Mouse (Mus musculus): ENCODE data around the gene Dtymk. TPM values are rescaled to one million over a fixed set of nuclear protein-coding genes. Genes with fewer than 3 reads are reported as not detected.
"Not testable (repeated sequence)": the region's sequence is repeated elsewhere in the genome, so short reads cannot be mapped to it uniquely, and the experiment has no call there.

The Dtymk gene
- 10 to 100 TPM; 45.2 to 50.9 (median 46.1) TPM for total RNA-seq (2022)

DNA sequence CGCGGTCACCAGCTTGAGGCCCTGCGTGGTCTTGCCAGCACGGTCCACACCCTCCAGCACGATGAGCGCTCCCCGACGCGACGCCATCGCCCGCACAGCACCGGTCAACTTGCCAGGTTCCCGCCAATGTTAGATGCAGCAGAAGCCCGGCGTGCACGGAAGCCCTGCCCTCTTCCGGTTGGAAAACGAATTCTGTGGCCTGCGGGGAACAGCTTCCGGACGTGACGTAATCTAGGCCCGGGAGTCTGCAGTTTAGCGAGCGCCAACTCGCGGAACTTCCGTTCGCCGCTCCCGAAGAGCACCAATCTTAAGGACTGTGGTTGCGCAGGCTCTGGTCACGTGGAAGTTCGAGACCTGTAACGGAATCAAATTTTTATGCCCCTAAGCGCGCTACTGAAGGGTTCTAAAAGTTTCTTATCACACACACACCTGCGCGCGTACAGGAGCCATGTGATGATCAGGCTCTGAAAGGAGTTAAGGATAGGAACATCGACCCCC lies at the start of gene Dtymk:
Dtymk (minus strand) TSS at position 194 of the 498 bp plus-strand sequence.
- peak; percentile 82 to 94 for DNase-seq (ENCODE audit: low spot score in 2 of 2)

DNA sequence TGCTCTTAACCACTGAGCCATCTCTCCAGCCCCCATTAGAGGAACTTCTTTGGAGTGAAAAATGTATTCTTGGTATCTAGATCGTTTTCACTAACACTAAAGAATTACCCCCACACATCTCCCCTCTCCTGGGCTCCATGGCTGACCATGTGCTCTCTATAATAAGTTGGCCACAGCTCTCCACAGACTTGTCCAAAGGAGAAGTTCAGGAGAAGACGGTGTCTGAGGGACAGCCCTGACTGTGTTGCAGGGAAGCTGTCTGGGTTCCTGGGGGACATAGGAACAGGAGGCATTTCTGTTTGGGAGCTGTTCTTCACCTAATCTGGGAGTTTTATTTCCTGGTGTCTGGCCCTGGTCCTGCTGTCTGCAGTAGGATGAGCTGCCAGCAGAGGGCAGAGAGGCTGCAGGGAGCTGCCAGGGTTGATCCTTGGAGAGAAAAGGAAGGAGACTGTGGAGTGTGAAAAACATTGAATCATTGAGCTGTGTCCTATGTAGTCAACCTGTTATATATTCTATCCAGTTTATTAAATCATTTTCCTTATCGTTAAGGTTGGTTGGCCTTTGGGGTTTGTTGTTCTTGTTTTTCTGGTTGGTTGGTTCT lies 44.1 kb upstream of the Dtymk start:
- not testable (repeated sequence) for DNase-seq (ENCODE audit: low spot score in 2 of 2)

DNA sequence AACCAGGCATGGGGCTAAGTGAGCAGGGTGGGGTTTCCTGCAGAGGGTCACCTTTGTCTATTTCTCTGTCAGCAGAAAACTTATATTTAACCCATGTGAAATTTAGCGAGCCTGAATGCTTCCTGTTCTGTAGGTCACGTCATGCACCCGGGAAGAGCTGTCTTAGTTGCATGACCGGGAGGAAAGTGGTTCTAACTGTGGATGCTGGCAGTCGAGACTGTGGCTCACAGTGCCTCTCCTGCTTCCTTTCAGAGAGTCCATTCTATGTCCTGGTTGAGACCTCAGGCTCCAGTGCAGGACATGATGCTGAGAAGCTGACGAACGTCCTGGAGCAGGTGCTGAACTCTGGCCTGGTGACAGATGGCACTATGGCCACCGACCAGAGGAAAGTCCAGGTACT lies 36.8 kb upstream of the Dtymk start:
- DNase-seq (ENCODE audit: low spot score in 2 of 2): not testable (repeated sequence)

DNA sequence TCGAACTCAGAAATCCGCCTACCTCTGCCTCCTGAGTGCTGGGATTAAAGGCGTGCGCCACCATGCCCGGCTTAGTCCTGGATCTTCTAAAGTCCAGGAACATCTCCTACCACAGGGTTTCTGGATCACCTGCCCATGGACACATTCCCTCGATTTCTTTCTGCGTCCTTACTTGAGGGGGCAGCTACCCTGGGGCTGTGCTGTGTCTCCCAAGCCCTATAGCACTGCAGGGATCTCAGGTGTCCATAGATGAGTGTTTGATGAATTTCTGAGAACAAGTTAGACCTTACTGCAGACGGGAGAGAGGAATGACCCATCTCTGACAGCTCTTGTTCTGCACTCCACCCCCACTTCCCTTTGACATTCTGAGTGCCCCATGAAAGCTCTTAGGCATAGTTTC lies 35.6 kb upstream of the Dtymk start:
- no peak for DNase-seq (ENCODE audit: low spot score in 2 of 2)

DNA sequence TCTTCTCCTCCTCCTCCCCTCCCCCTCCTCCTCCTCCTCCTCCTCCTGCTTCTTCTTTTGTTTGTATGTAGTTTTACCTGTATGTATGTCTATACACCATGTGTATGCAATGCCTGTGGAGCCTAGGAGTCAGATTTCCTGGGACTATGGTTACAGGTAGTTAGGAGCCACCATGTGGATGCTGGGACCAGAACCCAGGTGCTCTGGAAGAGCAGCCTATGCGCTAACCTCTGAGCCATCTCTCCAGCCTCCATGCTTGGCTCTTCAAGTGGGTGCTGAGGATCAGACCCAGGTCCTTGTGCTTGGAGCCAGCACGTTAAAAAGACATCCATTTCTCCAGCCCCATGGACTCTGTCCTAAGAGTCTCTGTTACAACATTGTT lies 34.8 kb upstream of the Dtymk start:
- DNase-seq (ENCODE audit: low spot score in 2 of 2): no peak

DNA sequence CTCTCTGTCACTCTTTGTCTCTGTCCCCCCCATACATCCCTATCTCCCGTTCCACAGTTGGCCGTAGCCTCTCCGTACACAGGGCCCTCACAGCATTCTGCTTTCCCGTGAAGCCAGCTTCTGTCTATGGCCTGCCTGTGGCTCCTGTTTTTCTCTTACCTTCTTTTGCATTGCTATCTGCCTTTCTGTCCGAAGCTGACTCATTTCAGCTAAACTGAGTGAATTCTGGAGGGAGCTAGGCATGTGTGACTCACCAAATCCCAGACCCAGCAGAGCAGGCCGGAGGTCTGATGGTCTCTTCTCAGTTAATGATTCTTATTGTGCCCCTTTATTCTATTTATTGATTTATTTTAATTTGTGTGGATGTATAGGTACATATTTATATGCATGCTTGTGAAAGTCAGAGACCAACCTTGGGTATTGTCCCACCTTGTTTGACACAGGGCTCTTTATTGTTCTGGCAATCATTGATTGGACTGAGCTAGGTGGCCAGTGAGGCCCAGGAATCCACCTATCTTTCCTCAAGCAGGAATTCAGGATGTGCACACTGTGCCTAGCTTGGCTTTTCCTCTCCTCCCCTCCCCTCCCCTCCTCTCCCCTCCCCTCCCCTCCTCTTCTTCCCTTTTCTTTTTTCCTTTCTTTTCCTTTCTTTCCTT lies 34.3 kb upstream of the Dtymk start:
- DNase-seq (ENCODE audit: low spot score in 2 of 2): no peak

DNA sequence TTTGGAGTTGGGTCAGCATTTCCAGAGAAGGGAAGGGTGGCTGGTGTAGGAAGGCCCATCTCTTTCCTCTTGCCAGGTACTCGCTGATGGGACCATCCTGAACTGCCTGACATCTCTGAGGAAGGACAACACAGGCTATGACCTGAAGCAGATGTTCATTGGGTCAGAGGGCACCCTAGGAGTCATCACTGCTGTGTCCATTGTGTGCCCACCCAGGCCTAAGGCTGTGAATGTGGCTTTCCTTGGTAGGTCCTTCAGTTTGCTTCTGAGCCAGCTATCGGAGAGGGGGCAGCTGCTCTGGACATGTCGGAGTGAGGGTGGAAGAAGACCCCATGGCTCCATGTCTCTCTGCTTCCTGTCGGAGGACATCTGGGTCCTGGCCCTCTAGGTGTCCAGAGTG lies 33.5 kb upstream of the Dtymk start:
- no peak for DNase-seq (ENCODE audit: low spot score in 2 of 2)

DNA sequence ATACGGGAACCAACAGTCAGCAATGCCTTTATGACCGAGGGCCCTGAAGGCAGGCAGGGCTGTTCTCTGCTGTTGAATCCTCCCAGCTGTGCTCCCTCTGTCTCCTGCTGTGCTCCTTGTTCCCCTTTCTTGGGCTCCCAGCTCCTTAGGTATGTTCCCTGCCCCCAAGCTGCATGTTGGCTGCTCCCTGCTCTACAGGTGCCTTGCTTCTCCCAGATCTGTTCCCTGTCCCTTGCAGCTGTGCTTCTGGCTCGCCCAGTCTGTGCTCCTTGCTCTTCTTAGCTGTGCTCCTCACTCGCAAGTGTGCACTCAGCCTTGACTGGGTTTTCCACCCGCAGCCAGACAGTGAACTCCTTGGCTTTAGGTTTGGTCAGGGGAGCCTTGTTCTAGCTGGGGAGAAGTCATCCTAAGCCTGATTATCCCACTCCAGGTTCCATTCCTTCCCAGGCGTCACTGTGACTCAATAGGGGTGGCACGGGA lies 33.0 kb upstream of the Dtymk start:
- DNase-seq (ENCODE audit: low spot score in 2 of 2): no peak

DNA sequence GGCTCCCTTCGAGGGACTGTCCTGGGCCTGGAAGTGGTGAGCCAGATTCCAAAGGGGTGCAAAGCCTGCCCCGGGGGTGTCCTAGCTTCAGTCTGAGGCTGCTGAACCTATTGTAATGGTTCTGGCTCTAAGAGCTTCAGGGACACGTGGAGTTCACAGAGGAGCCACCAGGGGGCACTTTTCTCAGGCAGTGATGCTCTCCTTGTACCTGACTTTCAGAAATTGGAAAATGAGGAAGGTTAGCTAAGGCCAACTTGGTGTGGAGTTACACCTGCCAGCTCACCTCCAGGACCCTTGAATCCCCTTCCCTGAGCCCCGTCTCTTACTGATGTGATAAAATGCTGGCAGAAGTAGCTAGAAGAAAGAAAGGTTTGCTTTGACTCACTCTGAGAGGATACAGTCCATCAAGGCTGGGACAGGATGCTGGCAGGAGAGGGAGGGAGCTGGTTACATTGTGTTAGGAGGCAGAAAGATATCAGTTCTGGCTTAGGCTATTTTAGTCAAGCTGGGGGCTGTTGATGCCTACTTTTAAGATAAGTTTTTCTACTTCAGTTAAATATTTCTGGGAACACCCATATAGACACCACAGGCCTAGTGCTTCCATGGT lies 31.1 kb upstream of the Dtymk start:
- DNase-seq (ENCODE audit: low spot score in 2 of 2): not testable (repeated sequence)

DNA sequence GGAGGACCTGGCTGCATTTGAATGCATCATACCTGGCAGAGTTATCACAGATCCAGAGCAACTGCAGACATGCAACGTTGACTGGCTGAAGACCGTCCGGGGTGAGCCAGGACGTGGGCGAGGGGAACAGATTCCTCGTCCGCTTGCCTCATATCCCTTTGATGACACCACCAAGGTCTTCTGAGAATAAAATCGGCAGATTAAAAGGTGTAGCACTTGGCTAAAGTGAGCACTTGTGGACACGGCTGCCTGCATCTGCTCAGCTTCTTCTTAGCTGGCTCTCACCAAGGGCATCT lies 24.8 kb upstream of the Dtymk start:
- peak in 1 of 2 experiments; percentile 28 for DNase-seq (ENCODE audit: low spot score in 2 of 2)

DNA sequence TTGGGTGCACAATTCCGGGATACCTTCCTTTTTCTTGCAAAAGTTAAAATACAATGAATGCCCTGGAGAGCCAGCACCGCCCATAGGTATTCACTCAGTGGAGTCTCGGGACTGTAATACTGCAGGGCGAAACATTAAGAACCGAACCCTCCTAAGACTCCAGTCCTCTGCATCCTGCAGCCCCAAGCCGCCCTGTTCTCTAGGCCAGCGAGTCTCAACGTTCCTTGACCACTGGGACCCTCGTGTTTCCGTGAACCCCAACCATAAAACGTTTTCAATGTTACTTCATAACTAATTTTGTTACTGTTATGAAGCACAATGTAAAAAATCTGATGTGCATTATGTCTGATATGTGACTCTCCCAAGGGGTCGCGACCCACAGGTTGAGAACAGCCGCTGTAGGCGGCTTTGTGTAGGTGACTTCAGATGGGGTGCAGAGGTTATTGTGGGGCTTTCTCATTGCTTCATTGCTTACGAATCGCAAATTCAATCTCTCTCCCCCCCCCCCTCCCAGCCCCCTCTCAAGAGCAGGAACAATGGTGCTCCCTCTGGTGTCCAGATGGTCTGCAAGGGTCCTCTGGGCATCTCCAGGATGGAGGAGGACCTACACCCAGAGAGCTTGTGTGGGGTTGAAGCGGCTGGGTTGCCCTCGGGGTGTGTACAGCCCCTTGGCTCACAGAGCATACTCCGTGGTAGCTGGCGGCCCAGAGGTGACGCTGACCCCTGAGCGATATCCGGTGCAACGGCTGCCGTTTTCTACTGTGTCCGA lies 24.2 kb upstream of the Dtymk start:
- peak in 1 of 2 experiments; percentile 10 for DNase-seq (ENCODE audit: low spot score in 2 of 2)

DNA sequence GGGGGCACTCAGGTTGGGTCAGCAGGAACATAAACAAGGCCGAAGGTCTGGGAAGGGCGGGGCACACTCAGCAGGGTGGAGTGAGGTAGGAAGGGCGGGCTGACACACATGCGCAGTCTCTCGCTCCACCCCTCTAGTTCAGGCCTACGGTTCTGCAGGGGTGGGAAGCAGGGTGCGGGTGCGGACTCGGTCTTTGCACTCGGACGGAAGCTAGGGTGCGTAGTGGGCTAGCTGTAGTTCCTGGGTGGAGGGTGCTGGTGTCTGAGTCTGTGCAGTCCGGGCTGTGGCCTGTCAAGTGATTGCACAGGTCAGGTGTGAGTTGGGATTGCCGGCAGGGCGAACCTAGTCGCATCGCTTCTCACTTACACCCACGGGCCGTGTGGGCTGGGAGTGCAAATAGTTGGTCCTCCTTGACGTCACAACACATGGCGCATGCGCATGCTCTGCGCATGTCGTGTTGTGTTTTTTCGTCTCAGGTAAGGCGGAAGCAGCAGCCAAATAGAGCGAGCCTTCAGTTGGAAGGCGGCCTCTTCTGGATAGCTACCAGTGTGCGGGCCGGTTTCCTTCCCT lies 23.5 kb upstream of the Dtymk start:
- peak; percentile 95 to 97 for DNase-seq (ENCODE audit: low spot score in 2 of 2)

DNA sequence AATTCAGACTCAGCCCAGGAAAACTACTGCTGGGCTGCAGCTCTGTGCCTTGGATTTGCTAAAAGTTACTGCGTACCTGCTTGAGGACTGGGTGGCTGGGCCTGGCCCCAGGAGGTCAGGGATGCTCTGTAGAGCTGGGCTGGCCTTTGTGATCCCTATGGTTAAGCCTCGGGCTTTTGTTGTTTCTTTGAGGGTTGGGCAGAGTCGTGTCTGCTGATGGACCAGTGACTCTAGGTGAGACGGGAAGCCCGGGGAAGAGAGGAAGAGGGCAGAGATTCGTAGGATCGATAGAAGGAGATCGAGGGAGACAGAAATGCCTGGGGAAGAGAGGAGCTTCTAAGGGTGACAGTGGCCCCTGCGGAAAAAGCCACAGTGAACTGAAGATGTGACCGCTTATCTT lies 22.9 kb upstream of the Dtymk start, which contains the start of gene D2hgdh:
D2hgdh (plus strand) TSS at position 301 of the 400 bp plus-strand sequence.
- DNase-seq (ENCODE audit: low spot score in 2 of 2): peak in 1 of 2 experiments; percentile 10

DNA sequence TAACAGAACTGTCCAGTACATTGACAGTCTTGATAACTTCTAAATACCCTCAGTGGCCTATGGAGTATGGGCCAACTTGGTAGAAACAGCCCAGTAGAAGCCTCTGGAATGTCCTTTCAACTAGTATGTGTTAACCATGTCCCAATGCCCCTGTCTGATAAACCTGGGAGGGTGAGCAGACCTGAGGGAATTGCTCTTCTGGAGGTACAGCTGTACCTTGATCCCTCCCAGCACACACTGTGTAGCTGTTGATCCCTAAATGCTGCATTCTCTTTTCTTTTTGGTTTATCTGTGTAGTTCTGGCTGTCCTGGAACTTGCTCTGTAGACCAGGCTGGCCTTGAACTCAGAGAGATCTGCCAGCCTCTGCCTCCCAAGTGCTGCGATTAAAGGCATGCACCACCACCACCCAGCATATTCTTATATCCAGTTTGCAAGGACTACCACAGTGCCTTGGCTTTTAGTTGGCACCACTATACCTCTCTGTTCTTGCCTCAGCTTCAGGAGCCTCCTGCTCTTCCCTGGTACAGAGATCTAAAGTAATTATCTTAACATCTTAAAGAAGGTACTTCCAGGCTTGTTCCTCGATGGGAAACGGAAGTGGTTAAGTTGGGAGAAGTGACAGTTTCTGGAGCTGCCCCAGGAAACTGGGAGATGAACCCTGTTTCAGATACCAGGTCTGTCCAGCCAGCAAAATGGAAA lies 22.2 kb upstream of the Dtymk start:
- DNase-seq (ENCODE audit: low spot score in 2 of 2): no peak

DNA sequence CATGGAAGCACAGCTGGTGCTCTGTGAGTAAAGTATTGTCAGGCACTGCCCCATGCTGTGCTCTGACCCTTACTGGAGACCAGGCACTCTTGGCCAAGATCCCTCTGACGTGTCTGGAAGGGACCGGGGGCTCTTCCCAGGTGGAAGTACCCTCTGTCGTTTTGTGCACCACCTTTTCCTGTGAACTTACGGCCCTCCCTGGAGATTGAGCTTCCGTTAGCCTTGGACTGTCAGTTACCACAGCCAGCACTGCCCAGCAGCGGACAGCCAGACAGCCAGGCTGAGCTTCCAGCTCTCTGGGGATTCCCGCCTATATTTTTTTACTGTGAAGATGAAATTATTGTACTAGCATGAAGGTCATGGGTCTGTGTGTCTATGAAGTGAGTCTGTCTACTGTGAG lies 17.0 kb upstream of the Dtymk start:
- no peak for DNase-seq (ENCODE audit: low spot score in 2 of 2)

DNA sequence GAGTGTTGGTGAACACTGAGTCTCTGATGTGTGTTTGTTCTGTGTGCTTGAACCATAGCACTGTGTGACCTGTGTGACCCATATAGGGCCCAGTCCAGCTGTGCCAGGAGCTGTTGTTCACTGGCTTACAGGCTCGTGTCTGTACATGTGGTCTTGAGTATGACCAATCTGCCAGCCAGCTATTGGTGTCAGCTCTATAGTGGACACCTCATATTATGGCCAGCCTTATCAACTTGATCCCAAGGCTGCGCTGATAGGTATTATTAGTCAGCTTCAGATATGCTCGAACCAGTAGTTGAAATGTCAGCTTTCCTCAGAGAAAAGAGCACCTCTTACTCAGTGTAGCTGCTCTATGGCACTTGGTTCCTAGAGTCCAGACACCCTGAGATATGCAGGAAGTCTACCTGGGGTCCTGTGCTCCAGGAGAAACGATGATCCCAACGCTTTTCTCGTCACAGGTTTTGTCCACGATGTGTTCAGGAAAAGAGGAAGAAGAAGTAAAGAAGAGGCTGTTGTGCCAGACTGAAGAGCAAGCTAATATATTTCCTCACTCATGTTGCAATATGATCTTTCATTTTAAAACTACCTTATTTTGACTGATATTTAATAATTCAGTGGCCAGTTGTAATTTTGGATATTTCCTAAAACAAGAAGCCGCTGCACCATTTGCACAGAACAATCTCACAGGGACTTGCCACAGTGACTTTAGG lies 16.2 kb upstream of the Dtymk start:
- no peak for DNase-seq (ENCODE audit: low spot score in 2 of 2)

DNA sequence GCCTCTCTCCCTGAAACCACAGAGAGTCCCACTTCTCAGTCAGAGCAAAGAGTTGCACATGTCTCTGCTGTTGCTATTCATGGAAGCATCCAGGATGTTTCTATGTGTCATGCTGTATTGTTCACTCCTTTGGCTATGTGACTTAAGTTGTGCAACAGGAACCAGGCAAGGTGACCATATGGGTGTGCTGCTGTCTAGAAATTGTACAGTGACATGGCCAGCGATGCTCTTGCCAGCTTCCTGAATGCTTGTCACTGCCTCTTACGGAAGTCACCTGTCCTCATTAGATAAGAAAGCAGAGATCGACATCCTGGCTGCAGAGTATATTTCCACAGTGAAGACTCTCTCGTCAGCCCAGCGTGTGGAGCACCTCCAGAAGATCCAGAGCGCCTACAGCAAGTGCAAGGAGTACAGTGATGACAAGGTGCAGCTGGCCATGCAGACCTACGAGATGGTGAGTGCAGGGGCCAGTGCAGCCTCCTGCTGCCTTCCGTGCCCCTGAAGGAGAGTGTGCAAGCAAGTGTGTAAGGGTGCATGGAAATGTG lies 9.8 kb upstream of the Dtymk start:
- DNase-seq (ENCODE audit: low spot score in 2 of 2): no peak

DNA sequence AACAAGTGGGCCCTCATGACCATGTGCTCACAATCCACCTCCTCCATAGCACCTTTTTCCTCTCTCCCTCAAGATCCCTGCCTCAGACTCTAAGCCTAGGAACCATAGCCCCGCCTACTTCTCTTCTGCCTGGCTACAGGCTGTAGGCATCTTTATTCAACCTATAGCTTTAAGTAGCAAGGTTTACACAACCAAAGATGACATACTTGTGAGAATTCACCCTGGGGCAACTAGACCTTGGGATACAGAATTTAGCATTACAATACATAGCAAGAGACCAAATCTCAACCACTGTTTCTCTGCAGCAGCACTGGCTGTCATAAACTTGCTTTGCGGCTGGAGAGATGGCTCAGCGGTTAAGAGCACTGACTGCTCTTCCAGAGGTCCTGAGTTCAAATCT lies 8.3 kb upstream of the Dtymk start:
- no peak for DNase-seq (ENCODE audit: low spot score in 2 of 2)

DNA sequence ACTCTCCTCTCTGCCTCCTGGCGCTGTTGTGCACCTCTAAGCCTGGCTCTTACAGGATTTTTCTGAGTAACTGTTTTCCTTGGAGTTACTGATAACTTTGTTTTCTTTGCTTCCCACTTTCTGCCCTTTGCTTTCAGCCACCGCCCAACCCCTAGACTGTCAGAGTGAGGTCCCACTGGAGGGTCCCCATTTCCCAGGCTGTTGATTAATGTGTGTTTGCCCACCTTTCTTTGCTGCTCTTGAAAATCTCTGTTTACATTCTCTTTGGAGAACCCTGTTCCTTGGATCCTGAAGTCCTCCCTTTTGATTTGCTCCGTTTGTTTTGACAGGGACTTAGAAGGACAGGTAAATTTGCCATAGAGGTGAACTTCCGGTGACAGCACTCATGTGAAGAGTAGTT lies 7.1 kb upstream of the Dtymk start:
- no peak for DNase-seq (ENCODE audit: low spot score in 2 of 2)

Data from left cerebral cortex, adult 8-10 months (tissue).